Mouse (Mus musculus) thymus, postnatal 0 days (tissue): ENCODE results near the gene Isyna1. TPM values are rescaled to one million over a fixed set of nuclear protein-coding genes. Genes with fewer than 3 reads are reported as not detected.
A peak's percentile ranks its signal among the peaks of the same experiment; 100 is the strongest.
"Not testable (repeated sequence)": the region's sequence is repeated elsewhere in the genome, so short reads cannot be mapped to it uniquely, and the experiment has no call there.

ENCODE experiments used
- DNase-seq: peaks from one replicate; pipeline ENCODE4 v3.0.0-alpha.2; 2015; ENCODE audit warnings: low spot score
- polyA plus RNA-seq: library from polyadenylated mRNA; unstranded; fragments of >200 nt; fragmentation: Nextera tagmentation; extraction: Ambion mirVana; gene quantifications from 2 replicates; pipeline ENCODE4 v1.2.1, GENCODE M21; 2015

Isyna1 gene
- polyA plus RNA-seq, 1 experiment from 2014 or later, result 78.9 TPM

DNA sequence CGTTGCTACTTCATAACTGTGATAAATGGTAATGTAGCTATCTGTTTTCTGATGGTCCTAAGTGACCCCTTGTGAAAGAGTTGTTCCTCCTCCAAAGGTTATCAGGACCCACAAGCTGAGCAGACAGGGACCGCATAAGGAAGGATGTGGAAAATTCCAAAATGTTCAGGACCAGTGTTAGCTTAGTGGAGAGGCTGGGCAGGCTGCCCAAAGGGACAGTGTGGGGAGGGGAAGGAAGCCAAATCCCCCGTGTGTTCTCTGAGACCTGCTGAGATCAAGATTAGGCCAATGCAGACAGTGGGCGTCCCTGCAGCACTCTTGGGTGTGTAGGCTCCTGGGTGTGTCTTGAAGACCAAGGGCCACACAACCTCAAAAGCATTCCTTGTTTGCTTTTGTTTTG is 19.3 kb upstream of the Isyna1 start:
- DNase-seq, result no peak

DNA sequence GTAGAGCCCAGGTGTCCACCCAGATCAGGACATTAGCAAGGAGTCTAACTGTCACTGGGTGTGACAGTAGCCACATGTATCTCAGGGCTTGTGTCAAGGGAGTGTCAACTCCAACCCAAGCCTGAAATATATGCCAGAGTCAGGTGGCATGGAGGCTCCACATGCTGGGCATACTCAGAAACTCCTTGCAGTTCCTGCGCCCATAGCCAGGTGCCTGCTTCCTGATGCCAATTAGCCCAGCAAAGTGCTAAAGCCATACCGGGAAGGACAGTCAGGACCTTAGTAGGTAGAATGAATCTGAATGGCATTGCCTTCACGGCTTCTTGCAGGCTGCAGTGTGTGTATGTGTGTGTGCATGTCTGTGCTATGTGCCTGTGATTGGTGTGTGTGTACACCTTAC is 17.0 kb upstream of the Isyna1 start:
- no peak for DNase-seq

DNA sequence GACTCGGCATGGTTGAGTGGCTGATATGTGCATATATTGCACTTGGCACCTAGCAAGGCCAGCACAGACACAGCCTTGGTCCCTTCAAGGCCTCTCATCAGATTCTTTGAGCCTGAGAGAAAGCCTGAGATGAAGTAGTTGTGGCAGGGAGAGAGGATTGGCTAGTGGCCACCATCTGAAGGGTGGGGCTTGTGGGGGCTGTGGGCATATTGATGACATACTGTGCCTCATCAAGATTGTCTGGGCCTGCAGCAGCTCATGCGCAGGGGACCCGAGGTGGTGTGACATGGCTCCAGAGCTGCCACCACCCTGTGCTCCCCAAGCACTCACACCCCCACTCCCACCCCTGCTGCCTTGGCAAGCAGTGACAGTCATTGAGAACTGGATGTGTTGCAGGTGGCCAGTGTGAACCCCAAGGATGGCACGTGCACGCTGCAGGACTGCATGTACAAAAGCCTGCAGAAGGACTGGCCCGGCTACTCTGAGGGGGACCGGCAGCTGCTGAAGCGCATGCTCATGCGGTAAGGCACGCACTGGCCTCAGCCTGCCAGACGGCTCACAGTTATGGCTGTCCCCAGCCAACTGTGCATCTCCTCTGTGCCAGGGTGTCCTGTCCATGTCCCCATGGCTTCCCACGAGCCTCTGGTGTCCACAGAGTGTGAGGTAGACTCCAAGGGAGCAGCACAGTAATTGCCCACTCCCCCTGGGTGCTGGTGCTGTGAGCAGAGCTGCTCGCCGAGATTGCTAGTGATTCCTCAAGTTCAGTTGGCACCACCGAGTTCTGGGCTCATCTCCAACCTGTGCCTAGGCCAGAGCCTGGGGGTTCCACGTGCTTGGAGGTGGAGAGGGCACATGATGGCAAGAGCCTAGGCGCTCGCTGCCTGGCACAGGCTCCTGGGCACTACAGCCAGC is 10.4 kb upstream of the Isyna1 start:
- no peak for DNase-seq

DNA sequence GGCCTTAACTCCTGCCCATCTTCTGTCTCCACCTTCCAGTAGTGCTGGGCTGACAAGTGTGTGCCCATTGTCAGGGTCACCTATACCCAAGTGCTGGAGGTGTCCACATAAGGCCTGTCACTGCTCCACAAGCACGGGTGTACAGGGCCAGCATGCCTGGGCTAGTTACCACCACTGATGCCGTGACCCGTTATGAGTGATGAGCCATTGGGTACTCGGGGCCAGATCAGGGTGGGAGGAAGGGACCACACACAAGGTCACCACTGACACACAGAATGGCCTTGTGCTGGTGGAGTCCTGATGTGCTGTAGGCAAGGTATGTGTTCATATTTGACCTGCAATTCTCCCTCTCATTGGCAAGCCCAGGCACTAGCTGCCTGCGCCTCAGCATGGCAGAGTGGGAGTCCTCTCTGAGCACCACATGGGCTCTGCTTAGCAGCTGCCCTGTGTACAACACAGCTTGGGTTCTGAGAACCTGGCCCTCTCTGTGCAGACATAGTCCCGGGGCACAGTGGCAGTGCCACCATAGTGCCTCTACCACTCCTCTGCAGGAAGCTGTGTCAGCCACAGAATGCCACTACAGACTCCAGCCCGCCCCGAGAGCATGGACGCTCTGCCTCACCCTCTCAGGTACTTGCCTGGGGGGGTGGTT is 9.4 kb upstream of the Isyna1 start:
- no peak for DNase-seq

DNA sequence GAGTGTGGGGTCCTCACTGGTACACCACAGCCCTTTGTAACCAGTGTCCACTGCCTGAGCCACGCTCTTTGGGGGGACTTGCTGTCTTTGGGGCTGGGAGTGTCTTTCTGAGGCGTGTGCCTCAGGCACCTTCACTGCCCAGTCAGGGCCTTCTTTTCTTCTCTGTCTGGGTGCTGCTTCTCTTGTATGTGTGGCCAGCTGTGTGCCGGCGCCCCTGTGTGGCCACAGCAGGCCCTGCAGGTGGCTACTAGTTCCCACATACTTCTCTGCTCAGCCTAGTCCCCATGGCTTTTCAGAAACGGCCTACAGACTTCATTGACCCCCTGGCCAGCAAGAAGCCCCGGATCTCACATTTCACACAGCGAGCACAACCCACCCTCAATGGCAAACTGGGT is 8.9 kb upstream of the Isyna1 start:
- DNase-seq, result peak; percentile 59

DNA sequence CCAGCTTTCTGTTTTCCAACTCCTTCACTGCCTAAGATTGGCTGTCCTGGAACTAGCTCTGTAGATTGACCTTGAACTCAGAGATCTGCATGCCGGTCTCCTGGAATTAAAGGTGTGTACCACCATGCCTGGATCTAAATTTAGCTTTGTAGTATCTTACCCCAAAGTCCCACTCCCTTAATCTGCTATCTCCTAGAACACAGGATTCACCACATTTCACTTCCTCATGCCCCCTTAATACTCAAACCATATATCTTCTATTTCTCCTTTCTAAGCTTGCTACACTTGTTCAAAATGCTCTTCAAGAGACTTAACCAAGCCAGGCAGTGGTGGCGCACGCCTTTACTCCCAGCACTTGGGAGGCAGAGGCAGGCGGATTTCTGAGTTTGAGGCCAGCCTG is 6.2 kb upstream of the Isyna1 start:
- DNase-seq, result not testable (repeated sequence)

DNA sequence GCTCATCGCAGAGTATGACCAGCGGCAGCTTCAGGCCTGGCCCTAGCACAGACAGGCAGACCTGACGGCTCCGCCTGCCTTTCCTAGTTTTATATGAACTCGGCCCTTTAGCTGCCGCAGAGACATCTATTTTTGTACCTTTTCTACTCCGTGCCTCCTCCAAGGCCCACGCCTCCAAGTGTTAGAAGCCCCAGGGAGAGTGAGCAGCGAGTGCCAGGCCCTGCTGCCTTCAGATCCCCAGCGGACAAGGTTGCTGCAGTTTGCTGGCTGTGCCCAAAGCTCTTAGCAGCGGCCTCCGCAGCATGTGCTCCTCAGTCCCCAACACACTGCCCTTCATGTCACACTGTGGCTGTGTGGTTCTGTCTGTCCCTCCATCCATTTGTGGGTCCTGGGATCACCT is 2.6 kb upstream of the Isyna1 start:
- DNase-seq, result no peak

DNA sequence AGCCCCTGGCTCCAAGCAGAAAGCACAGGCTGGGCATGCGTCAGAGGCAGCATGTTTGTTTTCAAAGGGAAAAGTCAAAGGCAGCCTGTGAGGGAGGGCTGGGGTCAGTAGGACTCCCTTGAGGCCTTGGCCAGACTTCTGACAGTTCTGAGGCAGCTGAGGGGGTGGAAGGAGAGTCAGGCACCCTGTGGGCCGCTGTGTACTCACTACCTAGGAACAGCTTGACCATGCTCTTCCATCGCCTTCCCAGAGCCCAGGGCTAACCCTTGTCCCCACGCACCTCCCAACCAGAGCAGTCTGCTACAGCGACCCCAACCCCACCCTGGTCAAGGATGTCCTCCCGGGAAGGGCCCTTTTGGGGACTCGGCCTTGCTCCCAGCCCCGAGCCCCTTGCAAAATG is 1.0 kb upstream of the Isyna1 start:
- DNase-seq, result no peak

DNA sequence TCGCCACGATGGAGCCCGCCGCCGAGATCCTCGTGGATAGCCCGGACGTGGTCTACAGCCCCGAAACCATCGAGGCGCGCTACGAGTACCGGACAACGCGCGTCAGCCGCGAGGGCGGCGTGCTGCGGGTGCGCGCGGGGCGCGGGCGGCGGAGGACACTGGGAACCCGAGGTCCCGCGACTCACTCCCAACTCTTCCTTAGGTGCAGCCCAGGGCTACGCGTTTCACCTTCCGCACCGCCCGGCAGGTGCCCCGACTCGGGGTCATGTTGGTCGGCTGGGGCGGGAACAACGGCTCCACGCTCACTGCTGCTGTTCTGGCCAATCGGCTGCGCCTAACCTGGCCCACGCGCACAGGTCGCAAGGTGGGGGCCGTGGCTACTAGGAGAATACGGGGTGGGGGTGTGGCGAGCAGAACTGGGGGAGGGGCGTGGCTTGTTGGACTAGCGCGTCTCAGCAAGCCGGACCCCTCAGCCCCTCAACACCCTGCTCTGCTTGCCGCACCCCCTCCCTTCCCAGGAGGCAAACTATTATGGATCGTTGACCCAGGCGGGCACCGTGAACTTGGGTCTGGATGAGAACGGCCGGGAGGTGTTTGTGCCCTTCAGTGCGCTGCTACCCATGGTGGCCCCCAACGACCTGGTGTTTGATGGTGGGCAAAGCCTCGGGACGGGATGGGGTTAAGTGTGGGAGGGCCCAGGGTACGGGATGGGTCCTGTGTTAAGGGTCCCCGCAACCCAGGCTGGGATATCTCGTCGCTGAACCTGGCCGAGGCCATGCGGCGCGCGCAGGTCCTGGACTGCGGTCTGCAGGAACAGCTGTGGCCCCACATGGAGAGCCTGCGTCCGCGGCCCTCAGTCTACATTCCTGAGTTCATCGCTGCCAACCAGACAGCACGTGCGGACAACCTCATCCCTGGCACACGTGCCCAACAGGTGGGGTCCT is 720 bp downstream of the Isyna1 start:
- DNase-seq, result peak; percentile 32

DNA sequence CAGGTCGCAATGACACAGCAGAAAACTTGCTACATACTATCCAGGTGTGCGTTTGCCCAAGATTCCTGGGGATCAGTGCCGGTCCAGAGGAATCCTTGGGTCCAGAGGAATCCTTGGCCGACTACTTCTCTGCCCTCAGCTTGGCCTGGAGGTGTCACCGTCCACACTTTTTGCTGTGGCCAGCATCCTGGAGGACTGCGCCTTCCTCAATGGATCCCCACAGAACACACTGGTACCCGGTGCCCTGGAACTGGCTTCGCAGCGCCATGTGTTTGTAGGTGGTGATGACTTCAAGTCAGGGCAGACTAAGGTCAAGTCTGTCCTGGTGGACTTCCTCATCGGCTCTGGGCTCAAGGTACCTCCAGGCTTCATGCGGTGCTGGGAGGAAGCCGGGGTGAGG is 1.6 kb downstream of the Isyna1 start:
- no peak for DNase-seq

DNA sequence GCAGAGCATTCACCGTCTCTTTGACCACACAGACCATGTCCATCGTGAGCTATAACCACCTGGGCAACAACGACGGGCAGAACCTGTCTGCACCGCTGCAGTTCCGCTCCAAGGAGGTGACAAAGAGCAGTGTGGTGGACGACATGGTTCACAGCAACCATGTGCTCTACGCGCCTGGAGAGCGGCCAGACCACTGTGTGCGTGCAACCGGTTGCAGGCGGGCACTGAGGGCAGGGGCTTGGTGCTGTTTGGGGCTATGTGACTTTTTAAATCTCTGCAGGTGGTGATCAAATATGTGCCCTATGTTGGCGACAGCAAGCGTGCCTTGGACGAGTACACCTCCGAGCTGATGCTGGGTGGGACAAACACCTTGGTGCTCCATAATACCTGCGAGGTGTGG is 2.0 kb downstream of the Isyna1 start:
- DNase-seq, result no peak

DNA sequence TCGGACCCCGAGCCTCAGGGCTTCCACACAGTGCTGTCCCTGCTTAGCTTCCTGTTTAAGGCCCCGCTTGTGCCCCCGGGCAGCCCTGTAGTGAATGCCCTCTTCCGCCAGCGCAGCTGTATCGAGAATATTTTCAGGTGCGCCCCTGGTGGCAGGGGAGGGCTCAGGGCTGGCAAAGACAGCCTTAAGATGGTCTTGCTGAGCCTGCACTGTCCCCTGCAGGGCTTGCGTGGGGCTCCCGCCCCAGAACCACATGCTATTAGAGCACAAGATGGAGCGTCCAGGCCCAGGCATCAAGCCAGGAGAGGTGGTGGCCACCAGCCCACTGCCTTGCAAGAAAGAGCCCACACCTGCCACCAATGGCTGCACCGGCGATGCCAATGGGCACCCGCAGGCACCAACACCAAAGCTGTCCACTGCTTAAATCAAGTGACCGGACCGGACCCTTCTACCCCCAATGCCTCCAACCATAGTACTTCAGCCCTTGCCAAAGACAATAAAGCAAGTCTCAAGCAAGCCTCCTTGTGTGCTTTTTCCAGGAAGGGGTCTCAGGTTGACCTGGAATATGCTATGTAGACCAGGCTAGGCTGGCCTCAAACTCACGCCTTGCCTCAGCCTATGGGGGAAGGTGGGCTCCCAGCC is 2.7 kb downstream of the Isyna1 start:
- DNase-seq, result no peak

DNA sequence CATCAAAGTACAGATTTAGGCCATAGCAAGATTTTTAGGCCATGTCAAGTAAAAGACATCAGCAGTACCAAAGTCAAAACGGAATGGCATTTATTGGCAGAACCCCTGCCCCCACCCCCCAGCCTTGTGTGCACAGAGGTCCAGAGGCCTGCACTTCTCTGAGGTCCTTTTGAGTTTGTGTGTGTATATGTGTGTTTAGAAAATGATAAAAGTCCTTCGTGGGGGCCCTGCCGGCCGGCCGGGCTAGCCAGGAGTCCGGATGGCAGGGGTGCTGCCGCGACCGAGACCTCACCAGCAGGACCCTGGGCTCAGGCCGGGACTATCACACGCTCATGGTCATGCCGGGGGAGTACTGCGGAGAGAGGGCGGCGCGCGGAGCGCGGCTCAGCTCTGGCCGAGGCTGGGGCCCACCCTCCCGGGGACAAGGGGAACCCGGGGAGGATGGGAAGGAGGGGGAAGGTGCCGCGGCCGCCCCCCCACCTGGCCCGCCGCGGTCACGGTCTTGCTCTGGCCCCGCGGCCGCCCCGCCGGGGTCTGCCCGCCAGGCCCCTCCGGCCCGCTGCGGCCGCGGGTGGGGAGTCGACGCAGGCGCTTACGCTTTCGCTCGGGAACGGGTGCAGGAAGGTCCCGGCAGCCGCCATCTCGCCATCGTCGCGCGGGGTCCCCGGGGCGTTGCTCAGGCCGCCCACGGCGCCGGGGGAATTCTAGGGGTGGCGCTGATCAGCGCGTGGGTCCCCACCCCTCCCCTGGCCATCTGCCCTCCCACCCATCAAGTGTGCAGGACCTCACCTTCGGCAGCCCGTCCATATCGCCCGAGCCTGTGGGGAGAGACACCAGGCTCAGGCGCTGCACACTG is 3.5 kb downstream of the Isyna1 start:
- DNase-seq, result no peak

DNA sequence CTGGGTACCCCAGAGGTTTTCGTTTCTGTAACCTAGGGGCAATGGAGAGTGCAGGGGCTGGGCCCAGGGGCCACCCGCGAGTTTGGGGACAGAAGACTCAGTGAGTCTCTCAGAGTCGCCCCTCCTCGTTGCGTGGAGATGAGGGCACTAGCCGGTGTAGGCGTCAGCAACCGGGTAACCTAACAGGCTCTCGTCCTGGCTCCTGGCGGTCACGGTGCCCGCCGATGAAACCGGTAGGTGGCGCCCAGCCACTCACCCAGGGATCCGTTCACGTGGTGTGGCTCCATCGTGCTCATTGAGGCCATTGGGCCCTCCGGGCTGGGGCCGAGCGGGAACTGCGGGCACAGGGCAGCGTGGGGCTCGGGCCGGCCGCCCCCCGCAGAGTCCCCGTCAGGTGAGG is 4.1 kb downstream of the Isyna1 start:
- no peak for DNase-seq

DNA sequence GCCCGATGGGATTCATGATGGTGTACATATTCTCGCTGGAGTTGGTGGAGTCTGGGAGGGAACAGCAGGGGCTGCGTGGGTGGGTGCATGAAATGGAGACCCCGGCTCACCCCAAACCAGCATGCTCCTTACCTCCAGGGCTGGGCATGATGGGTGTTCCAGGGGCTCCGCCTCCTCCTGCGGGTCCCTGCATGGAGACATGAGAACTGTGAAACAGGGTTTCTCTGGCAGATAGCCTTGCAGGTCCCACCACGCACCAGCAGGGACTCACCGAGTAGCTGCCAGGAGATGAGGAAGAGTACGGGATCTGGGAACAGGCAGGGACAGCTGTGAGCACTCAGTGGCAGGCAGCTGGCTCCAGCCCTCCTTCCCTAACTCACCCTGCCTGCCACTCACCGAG is 4.5 kb downstream of the Isyna1 start:
- no peak for DNase-seq

DNA sequence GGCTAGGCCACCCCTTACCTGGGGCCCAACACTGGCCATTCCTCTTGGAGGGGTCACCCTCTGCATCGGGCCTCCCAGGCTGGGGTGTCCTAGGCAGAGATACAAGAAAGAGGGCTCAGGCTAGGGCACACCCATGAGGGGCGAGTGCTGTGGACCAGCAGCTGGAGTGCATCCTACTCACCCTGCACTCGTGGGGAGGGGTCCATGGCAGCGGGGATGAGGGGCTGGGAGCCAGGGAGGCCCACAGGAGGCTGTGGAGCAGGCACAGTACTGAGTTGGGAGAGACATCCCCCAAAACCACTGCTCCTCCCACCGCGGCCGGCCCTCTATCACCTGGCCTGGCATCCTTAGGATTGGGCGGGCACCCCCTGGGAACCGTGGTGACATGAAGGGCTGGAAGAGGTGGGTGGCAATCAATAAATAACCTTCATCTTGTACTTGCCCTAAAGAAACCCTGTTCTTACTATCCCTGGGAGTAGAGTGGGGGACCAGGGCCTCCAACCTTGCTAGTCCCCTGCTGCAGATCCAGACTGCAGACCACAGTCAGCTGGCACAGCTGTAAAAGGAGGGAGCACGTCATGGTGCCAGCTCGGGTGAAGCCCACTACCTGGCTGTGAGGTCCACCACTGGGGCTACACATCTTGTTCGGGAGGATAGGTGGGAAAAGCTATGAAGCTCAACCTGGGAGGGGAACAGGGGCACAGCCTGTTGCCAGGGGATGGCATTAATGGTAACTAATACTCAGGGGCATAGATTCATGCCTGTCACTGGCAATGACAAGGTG is 5.5 kb downstream of the Isyna1 start:
- DNase-seq, result no peak

DNA sequence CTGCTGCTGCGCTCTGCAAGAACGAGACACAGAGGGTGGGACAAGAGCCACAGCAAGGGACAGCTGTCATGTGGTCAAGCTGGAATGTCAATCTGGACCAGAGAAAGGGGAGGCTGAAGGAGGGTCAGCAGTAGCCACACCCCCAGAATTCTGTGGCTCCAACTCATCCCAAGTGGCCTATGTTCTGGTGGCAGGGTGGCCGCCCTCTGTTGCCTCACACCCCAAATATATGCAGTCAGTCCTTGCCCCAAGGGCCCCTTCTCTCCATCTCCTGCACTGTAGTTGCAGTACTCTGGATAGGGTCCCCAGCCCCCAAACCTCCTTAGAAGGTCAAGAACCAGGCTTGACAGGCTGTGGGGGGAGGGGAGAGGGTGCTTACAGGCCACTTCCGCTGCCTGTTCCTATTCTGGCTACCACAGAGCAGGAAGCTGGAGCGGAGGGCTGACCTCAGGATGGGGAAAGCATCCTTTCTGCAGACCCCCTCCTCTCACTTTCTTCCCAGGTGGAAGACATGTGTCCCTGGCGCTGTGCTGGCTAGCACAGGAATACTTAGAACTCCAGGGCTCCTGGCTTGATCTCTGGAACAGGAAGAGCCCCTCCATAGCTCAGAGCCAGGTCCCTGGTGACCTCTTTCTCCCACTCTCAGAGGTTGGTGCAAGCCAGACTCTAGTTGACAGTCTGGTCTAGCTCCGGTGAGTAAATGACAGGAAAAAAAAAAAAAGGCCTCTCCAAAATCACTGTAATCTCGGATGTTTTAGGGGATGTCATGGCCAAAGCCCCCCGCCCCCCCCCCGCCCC is 6.5 kb downstream of the Isyna1 start:
- DNase-seq, result no peak

DNA sequence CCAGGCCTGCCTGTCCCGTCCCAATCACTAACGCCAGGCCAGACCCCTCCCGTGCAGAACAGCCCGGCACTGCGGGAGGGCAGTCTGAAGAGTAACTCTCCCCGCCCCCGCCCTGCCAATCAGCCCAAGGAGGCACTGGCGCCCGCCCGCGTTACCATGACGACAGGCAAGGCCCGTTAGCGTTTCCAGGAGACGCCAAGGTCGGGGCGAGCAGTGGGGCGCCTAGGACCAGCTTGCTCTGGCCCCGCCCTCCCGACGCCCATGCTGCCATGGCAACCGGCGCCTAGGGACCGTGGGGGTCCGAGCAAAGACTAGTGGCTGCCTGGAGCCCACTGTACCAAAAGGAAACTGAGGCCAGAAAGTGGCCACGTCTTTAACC is 7.1 kb downstream of the Isyna1 start:
- DNase-seq, result peak; percentile 75
